Mouse (Mus musculus): ENCODE results near the gene Mcee.

DNA sequence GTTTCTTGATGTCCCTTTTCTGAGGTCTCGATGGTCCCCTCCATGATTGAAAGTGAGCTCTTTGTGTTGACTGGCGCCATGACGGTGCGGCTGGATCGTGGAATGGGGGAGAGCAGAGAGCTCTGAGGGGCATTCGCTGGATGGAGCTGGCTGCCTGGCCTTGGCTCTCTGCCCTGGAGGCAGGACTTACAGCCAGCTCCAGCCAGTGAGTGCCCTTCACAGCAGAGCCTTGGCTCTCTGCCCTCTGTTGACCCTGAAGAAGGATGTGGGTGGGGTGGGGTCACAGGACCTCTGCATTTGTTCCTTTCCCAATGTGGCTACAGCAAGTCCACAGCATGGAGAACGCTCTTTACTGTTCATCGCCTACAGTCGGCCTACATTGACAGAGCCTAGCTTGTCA is 35.0 kb upstream of the Mcee start:
- no peak for TF ChIP-seq CEBPB (IDR thresholded peaks at IDR 0.05; ENCODE audit: insufficient read depth, poor library complexity, severe bottlenecking)
- TF ChIP-seq MYOG (IDR thresholded peaks at IDR 0.05; ENCODE audit: control insufficient read depth in 1 of 3, insufficient read depth in 1 of 3, insufficient read length in 2 of 3, low read depth in 2 of 3): no peak
- no peak for TF ChIP-seq POLR2A (IDR thresholded peaks at IDR 0.05; ENCODE audit: insufficient read length, low read depth)
- no peak for TF ChIP-seq USF1 (IDR thresholded peaks at IDR 0.05; ENCODE audit: low read depth)
- TF ChIP-seq TCF12 (IDR thresholded peaks at IDR 0.05; ENCODE audit: insufficient read depth, poor library complexity, severe bottlenecking): no peak
- TF ChIP-seq E2F4 (IDR thresholded peaks at IDR 0.05; ENCODE audit: insufficient read depth): no peak
- TF ChIP-seq REST (IDR thresholded peaks at IDR 0.05; ENCODE audit: insufficient read depth, insufficient read length): no peak
- no peak for TF ChIP-seq TCF3 (IDR thresholded peaks at IDR 0.05; ENCODE audit: insufficient read length, low read depth)
- no peak for TF ChIP-seq SRF (IDR thresholded peaks at IDR 0.05; ENCODE audit: control insufficient read depth, insufficient read length, low read depth)
- TF ChIP-seq MAX (IDR thresholded peaks at IDR 0.05; ENCODE audit: low read depth): no peak
- no peak for TF ChIP-seq POLR2AphosphoS2 (IDR thresholded peaks at IDR 0.05; ENCODE audit: insufficient read length, low read depth)
- no peak for TF ChIP-seq MYOD1 (IDR thresholded peaks at IDR 0.05; ENCODE audit: control insufficient read depth in 1 of 3, insufficient read length in 2 of 3, low read depth in 2 of 3)
